Mouse (Mus musculus): Measurements from ENCODE around the gene Shank1.

DNA sequence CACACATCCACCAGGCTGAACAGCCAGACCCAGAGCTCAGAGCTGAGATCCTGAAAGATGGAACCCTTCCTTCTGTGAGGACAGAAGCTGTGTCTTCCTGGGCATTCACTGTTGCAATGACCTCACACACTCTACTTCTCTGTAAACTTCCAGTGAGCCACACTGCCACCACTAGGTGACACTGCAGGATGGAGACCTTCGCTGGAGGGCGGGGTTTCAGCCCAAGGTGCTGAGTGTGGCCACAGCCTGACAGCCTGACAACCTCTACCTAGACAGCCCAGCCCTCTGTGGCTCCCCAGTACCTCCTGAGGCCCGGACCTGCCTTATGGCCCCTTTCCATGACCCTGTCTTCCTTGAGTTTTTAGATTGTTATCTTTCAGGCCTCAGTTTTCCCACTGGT, 88.5 kb downstream of the Shank1 start:
- TF ChIP-seq GATA1 (IDR thresholded peaks at IDR 0.05; ENCODE audit: borderline replicate concordance, low read length) (no peak), FLI1 (IDR thresholded peaks at IDR 0.05; ENCODE audit: low read length) (no peak)
